Mouse (Mus musculus): Measurements from ENCODE around the gene Spem1.

- TF ChIP-seq CTCF (conservative IDR thresholded peaks at IDR 0.05 in 1 of 2, IDR thresholded peaks at IDR 0.05 in 1 of 2; ENCODE audit: low read depth in 2 of 2, low read length in 2 of 2) (no peak), EP300 (IDR thresholded peaks at IDR 0.05; ENCODE audit: low read length) (no peak), SMC3 (IDR thresholded peaks at IDR 0.05; ENCODE audit: low read depth, low read length) (no peak), USF2 (conservative IDR thresholded peaks at IDR 0.05; ENCODE audit: low read depth, low read length) (no peak), PAX5 (IDR thresholded peaks at IDR 0.05; ENCODE audit: low read length) (no peak), HCFC1 (IDR thresholded peaks at IDR 0.05; ENCODE audit: low read depth, low read length) (peak; percentile 69), USF1 (IDR thresholded peaks at IDR 0.05; ENCODE audit: low read depth, low read length) (no peak), POLR2A (IDR thresholded peaks at IDR 0.05; ENCODE audit: low read depth, low read length) (peak; percentile 94)
Measured at GRCm38 (mm10) chr11:69784793-69785272, 37.1 kb downstream of the Spem1 start.
